In genomic region chr14:97982676-97983075, GRCm38 (mm10) we compare ENCODE assay signal across 24 mouse cellular contexts.
"Had no signal": no experiment of that assay in that cellular context is flagged by ENCODE, and none has a peak within 500 bp of the region (broad histone marks: within the 10 kb centered on the region; RNA-seq: fewer than 3 reads in every experiment).

No protein-coding gene starts in this region.

- H3K27me3 ChIP-seq: heart, embryonic 13.5 days; heart, embryonic 15.5 days; hindbrain, embryonic 13.5 days; hindbrain, embryonic 15.5 days; limb, embryonic 13.5 days; limb, embryonic 15.5 days; liver, embryonic 12.5 days had no signal

- DNase-seq: gastrocnemius, adult 2 months; gastrocnemius, postnatal 10 days; gastrocnemius, postnatal 25 days; heart, adult 11 months; heart, adult 2 months; heart, postnatal 14 days; heart, postnatal 36 days; kidney, adult 11 months; kidney, postnatal 10 days; kidney, postnatal 25 days; layer of hippocampus, adult 9-11 months; layer of hippocampus, postnatal 36 days; left cerebral cortex, postnatal 4 days had no signal

- H3K9me3 ChIP-seq: heart, embryonic 13.5 days; heart, embryonic 15.5 days; hindbrain, embryonic 13.5 days; hindbrain, embryonic 15.5 days; limb, embryonic 13.5 days; limb, embryonic 15.5 days; liver, embryonic 12.5 days had no signal

- H3K4me2 ChIP-seq: heart, embryonic 11.5 days; heart, embryonic 13.5 days; heart, embryonic 15.5 days; hindbrain, embryonic 13.5 days; hindbrain, embryonic 15.5 days; limb, embryonic 13.5 days; limb, embryonic 15.5 days; liver, embryonic 12.5 days had no signal

- H3K4me3 ChIP-seq: gastrocnemius, adult 2 months; heart, adult 2 months; heart, embryonic 13.5 days; heart, embryonic 15.5 days; hindbrain, embryonic 13.5 days; hindbrain, embryonic 15.5 days; limb, embryonic 13.5 days; limb, embryonic 15.5 days; liver, embryonic 12.5 days had no signal

- ATAC-seq: hindbrain, postnatal 0 days; intestine, embryonic 16.5 days; liver, embryonic 12.5 days had no signal

- H3K4me1 ChIP-seq: hindbrain, embryonic 13.5 days; hindbrain, embryonic 15.5 days; limb, embryonic 15.5 days; liver, embryonic 12.5 days had no signal

- H3K36me3 ChIP-seq: heart, embryonic 13.5 days; heart, embryonic 15.5 days; hindbrain, embryonic 13.5 days; hindbrain, embryonic 15.5 days; limb, embryonic 13.5 days; limb, embryonic 15.5 days; liver, embryonic 12.5 days had no signal

- H3K9ac ChIP-seq: heart, embryonic 13.5 days; heart, embryonic 15.5 days; hindbrain, embryonic 13.5 days; hindbrain, embryonic 15.5 days; limb, embryonic 13.5 days; limb, embryonic 15.5 days; liver, embryonic 12.5 days; liver, embryonic 14.5 days had no signal

- H3K27ac ChIP-seq: gastrocnemius, adult 2 months; heart, adult 2 months; heart, embryonic 13.5 days; heart, embryonic 15.5 days; hindbrain, embryonic 13.5 days; hindbrain, embryonic 15.5 days; hindbrain, postnatal 0 days; limb, embryonic 13.5 days; limb, embryonic 15.5 days; liver, embryonic 12.5 days; liver, embryonic 14.5 days had no signal
